Mouse (Mus musculus) cerebellum, adult 2 months (tissue): ENCODE results near the gene Igf1r.

Experiments used
- CTCF ChIP-seq: fragments of 200-500 bp; IDR thresholded peaks from 2 replicates; pipeline ENCODE4 v1.5.1; 2011; ENCODE audit warnings: low read depth, mild to moderate bottlenecking, control low read depth, low read length, moderate library complexity, borderline replicate concordance; ENCODE audit not compliant: insufficient read depth
- POLR2A ChIP-seq: fragments of 200-500 bp; IDR thresholded peaks from 2 replicates; pipeline ENCODE4 v1.6.1; 2011; ENCODE audit warnings: low read length, control low read depth, borderline replicate concordance; ENCODE audit not compliant: insufficient read depth

DNA sequence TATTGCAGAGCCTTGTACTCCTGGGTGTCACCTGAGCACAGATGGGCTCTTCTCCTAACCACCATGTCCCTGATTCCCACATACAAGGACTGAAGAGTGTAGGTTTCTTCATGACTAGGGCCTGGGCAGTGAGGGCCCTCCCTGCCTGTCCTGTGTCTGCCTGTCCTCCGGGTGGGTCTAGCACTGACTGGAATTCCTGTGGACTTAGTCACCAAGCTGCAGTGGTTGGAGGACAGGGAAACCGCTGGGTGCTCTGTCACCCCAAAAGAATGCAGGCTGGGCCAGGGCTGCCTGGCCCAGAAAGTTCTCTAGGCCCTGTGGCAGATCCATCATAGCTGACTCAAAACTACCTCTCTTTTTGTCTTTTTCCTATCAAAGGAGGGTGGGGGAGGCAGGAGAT, 69.1 kb downstream of the Igf1r start:
- TF ChIP-seq POLR2A, result no peak
- TF ChIP-seq CTCF, result no peak
